Mouse (Mus musculus) cortical plate, adult 2 months (tissue): ENCODE results near the gene Tmem220. TPM values are rescaled to one million over a fixed set of nuclear protein-coding genes. Genes with fewer than 3 reads are reported as not detected.

Source experiments
- H3K27ac ChIP-seq: fragments of 200-500 bp; 2 replicates; pipeline ENCODE4 v1.5.1; 2012; ENCODE audit warnings: low read length, control low read depth, inconsistent platforms; ENCODE audit not compliant: insufficient read depth
- H3K4me1 ChIP-seq: fragments of 200-500 bp; 2 replicates; pipeline ENCODE4 v1.6.1; 2011; ENCODE audit warnings: low read length; ENCODE audit not compliant: control insufficient read depth, insufficient read depth
- H3K4me3 ChIP-seq: fragments of 200-500 bp; 2 replicates; pipeline ENCODE4 v1.5.1; 2011; ENCODE audit warnings: mild to moderate bottlenecking, low read length, control low read depth; ENCODE audit not compliant: insufficient read depth
- CTCF ChIP-seq: fragments of 200-500 bp; IDR thresholded peaks from 2 replicates; pipeline ENCODE4 v1.5.1; 2011; ENCODE audit warnings: mild to moderate bottlenecking, control low read depth, low read length; ENCODE audit not compliant: insufficient read depth; ENCODE audit errors: extremely low read depth
- POLR2A ChIP-seq: fragments of 200-500 bp; IDR thresholded peaks from 2 replicates; pipeline ENCODE4 v1.6.1; 2011; ENCODE audit warnings: mild to moderate bottlenecking, low read length, control low read depth; ENCODE audit not compliant: insufficient read depth; ENCODE audit errors: extremely low read depth
- polyA plus RNA-seq: library from polyadenylated mRNA; depleted of rRNA; stranded (reverse); fragments of >200 nt; gene quantifications from 2 replicates; pipeline ENCODE4 v1.2.3, GENCODE M21; 2012

The Tmem220 gene
- polyA plus RNA-seq, 1 experiment: 0.98 TPM

DNA sequence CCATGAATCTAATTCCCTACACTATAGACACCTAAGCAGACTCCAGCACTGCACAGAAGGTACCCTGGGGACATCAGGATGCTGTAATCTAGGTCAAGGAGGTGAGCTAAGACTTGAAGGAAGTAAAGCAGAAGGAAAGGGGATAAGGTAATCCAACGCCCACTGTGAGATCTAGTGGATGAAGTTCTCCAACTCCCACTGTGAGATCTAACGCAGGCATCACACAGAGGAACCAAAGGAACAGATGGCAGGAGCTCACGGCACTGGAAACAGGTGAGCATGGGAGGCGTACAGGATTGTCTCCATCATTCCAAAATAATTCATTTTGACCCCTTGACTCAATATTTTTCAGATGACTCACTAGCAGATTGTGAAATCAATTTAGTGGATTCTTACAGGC is 28.5 kb upstream of the Tmem220 start:
- no peak overlapping the region for H3K27ac ChIP-seq
- peaks cover 6% of the 10 kb centered on the region; the same call in 1 of the 2 replicates for H3K4me1 ChIP-seq
- H3K4me3 ChIP-seq: no peak overlapping the region
- TF ChIP-seq POLR2A (no peak), CTCF (no peak)

DNA sequence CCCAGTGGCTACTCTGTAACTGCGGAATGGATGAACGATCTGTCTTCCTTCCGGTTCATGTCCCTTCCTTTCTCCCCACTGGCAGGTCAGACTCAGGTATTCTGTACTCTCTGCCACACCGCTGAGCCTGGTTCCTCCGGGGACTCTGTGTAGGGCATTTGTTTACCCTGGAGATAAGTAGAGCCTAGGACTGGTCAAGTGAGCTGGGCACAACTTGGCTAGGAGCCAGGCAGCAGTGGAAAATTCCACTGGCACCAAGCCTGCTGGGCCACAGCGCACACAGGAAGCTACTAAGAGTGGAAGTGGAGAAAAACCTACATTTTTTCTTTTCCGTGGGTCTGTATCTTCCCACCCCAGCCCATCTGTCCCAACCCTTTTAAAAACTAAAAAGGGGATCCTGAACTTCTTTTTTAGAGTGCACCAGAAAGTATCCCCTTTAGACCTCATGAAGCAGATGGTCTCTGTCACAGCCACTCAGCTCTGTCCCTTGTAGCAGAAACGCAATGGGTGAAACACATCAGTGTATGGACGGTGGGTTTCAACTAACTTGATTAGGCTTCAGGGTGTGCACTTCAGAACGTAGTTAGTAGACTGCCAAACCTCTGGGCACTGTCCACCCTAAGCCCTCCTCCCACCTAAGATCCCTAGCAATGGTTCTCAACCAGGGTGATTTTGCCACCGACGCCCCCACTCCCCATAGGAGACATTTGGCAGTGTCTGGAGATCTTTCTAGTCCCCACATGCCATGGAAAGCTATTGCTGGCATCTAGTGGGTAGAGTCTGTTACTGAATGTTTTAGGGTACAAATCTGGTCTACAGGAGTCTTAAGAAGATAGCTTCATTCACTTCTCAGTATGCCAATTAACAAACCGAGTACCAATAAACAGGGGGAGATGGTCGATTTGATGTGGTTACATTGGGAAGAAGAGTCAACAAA is 26.2 kb upstream of the Tmem220 start:
- TF ChIP-seq POLR2A: no peak
- 0 out of 2 replicates have a peak, but pooled peaks have one; percentile 6 for TF ChIP-seq CTCF
- Histone ChIP-seq H3K4me3 (no peak overlapping the region), H3K27ac (no peak overlapping the region), H3K4me1 (peaks cover 6% of the 10 kb centered on the region; the same call in 1 of the 2 replicates)

DNA sequence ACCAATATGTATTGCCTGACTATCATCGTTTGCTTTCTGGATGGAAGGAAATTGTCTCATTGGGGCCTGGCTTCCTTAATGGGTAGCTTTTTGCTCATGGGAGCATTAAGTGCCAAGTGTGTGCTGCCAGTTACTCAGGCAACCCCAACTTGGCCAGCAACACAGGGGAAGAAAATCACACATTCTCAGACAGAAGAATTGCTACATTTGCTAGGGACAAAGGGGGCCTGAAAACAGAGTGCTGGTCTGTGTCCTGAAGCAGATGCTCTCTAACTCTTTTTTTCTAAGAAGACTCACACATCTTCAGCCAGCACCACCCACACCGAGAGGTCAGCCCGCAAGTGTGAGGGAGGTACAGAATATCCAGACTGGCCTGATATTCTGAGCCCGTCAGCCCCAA is 24.3 kb upstream of the Tmem220 start:
- H3K4me1 ChIP-seq: peaks cover 6% of the 10 kb centered on the region; the same call in 1 of the 2 replicates
- no peak for TF ChIP-seq CTCF
- no peak for TF ChIP-seq POLR2A
- H3K4me3 ChIP-seq: no peak overlapping the region
- H3K27ac ChIP-seq: no peak overlapping the region

DNA sequence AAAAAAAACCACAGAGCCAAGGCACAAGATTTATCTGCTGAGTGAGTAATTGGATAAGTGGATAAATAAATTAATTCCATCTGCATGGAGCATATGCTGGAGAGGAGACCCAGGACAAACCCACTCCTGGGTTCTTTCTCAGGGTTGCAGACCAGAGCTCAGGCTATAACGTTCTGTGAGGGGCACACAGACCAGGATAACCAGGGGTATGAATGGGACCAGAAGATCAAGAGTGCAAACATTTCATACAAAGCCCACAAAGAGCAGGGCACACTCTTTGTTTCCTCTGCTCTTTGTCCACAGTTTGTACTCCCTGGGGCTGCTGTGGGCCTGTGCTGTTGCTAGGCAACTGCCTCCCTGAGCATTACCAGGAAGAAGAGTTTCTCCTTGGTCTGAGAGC is 23.2 kb upstream of the Tmem220 start:
- Histone ChIP-seq H3K4me1 (peaks cover 6% of the 10 kb centered on the region; the same call in 1 of the 2 replicates), H3K27ac (no peak overlapping the region), H3K4me3 (no peak overlapping the region)
- TF ChIP-seq CTCF: no peak
- no peak for TF ChIP-seq POLR2A

DNA sequence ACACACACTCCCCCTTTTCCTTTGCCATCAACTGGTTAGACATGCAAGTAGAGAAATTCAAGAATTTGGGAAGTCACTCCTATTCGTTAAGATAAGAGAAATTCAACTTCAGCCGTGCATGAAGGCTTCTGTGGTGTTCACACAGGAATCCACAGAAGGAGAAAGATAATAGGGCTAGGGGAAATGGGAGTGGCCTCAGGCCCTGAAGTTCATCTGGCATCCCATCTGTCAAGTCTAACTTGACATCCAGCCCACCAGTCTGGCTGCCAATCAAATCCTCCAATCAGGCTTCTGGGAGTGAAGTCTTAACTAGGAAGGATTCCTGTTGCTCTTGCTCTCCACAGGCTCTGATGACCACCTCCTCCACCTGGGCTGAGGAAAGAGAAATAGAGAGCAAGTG is 22.0 kb upstream of the Tmem220 start:
- TF ChIP-seq CTCF: no peak
- TF ChIP-seq POLR2A: no peak
- Histone ChIP-seq H3K4me1 (peaks cover 6% of the 10 kb centered on the region; the same call in 1 of the 2 replicates), H3K4me3 (no peak overlapping the region), H3K27ac (no peak overlapping the region)

DNA sequence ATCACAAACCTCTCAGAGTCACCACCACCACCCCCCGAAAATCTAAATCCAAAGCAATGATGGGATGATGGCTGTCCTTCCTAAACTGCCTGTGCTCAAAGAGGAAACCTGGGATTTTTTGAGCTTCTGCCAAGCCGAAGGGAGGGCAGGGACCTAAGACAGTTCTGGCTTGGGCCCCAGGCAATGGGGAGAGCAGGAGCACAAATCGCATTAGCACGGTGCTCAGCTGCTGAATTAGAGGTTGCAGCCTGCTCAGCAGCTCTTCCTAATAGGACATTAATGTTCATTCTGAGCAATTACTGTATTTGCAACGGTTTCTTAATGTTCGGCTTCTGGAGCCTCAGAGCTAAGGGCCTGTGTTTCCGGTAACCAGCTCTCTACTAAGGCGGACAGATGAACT is 17.0 kb upstream of the Tmem220 start:
- TF ChIP-seq POLR2A: no peak
- no peak for TF ChIP-seq CTCF
- Histone ChIP-seq H3K27ac (no peak overlapping the region), H3K4me1 (no peaks in the 10 kb centered on the region), H3K4me3 (no peak overlapping the region)

DNA sequence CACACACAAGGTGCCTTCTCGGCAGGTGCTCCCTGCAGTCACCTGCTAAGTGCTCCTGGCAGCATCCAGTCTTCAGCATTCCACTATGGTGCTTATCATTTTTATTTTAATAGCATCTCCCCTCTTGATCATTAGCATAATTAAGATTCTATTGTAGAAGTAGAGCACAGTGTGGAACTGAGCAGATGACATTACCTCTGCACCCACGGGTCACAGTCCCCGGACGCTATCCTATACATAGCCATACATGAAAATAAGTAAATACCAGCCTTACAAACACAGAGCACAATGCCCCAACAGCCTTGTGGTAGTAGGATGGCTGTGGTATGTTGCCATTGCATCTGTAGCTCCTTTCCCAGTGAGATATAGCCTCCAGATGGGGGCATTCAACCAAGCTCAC is 16.4 kb upstream of the Tmem220 start:
- no peak overlapping the region for H3K4me3 ChIP-seq
- TF ChIP-seq CTCF (no peak), POLR2A (no peak)
- H3K4me1 ChIP-seq: no peaks in the 10 kb centered on the region
- H3K27ac ChIP-seq: no peak overlapping the region

DNA sequence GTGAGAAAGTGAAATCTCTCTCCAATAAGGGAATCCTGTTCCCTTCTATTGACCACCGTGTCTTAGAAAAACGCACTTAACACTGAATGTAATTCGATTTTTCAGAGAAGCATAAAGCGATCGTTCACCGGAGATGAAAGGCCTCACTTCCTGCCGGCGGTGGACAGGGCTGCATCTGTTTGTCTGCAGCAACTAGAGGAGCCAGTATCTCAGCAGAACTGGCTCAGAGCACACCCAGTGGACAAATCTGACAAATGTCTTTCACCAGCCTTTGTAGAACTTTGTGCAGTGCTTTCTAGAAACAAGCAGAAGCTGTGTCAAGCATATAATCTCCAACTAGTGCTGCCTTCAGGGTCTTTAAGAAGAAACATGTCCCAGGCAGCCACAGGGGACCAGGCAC is 14.5 kb upstream of the Tmem220 start:
- Histone ChIP-seq H3K4me3 (no peak overlapping the region), H3K27ac (no peak overlapping the region), H3K4me1 (no peaks in the 10 kb centered on the region)
- TF ChIP-seq POLR2A: no peak
- no peak for TF ChIP-seq CTCF

DNA sequence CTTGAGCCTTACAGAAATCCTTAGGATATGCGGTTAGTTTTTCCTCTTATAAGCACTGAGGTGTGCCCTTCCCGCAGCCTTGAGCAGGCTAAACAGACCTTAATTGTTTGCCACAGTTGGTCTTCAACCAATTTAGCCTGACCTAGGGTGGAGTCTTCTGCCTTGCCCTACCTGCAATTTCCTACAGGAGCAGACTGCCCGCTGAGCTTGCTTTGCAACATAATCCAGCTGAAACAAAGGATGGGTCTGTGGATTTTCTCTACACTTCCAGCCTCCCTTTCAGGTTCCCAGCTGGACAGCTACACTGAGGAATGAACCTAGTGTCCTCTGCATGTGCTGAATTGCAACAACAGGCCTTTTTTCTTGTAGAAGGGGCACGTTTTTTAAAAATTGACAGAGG is 13.3 kb upstream of the Tmem220 start:
- Histone ChIP-seq H3K27ac (no peak overlapping the region), H3K4me1 (no peaks in the 10 kb centered on the region), H3K4me3 (no peak overlapping the region)
- no peak for TF ChIP-seq POLR2A
- no peak for TF ChIP-seq CTCF
